Mouse (Mus musculus) brain, embryonic 18.5 days (tissue): ENCODE results near the gene Dhx34.

Experiments
- DNase-seq: peaks from one replicate; pipeline ENCODE4 v3.0.0-alpha.2; 2012; ENCODE audit warnings: low read depth, low spot score

Gene Dhx34

GRCm38 (mm10) chr7:16210862-16211365 lies 10.9 kb downstream of the Dhx34 start:
- no peak for DNase-seq

DNA sequence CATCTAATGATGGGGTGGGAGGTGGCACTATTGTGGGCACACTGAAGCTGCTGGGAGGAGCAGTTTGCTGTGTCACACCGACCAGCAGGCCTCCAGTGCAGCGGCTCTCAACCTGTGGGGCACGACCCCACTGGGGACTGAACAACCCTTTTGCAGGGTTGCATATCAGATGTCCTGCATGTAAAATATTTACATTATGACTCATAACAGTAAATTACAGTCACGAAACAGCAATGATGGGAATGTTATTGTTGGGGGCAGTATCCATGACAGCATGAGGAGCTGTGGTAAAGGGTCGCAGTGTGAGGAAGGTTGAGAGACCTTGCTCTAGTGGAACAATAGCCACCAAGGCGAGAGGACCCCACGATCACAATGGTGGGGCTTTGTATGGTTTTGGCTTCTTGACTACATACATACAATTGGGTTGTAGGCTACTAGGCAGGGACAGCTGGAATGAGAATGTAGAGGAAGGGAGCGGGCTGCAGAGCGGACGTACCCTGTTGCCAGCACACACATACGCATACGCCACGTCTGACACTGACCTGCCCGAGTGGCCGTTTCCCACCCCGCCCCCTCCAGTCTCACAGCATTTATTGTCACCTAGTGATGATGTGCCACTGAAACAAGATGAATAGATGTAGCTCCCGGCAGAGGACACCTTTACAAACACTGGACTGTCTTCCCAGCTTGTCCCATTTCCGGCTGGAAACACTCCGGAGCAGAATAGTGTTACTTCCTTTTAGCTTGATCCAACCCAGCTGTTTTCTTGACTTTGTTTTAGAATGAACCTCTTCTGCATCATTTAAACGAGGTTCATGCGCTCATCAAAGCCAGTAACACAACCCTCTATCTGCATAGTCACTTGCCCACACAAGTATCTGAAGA lies 12.8 kb downstream of the Dhx34 start:
- no peak for DNase-seq

- no peak for DNase-seq
Measured at GRCm38 (mm10) chr7:16207496-16207895, 14.3 kb downstream of the Dhx34 start.

- DNase-seq: no peak
Measured at GRCm38 (mm10) chr7:16207076-16207475, 14.8 kb downstream of the Dhx34 start.

GRCm38 (mm10) chr7:16204791-16205190 lies 17.0 kb downstream of the Dhx34 start:
- no peak for DNase-seq

- DNase-seq: no peak
Measured at GRCm38 (mm10) chr7:16203505-16203903, 18.3 kb downstream of the Dhx34 start.

GRCm38 (mm10) chr7:16202756-16203504 lies 18.9 kb downstream of the Dhx34 start:
- no peak for DNase-seq

DNA sequence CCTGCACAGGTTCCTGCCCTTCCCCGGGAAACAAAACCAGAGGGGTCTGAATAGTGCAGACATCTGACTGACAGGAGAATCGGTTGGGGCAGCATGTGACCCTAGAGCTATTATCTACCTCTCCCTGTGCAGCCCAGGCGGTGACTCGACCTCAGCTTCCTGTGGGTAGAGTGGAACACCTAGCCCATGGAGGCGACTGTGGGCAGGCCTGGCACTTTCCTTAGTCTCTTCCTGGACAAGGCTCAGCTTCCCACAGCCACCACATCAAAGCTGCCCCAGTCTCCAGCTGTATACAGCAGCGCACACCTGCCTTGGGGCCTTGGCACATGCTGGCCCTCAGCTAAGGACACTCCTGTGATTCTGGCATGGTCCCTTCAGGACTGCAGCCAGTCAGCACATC lies 20.7 kb downstream of the Dhx34 start:
- DNase-seq: no peak

- DNase-seq: no peak
Measured at GRCm38 (mm10) chr7:16198540-16198939, 23.3 kb downstream of the Dhx34 start.

DNA sequence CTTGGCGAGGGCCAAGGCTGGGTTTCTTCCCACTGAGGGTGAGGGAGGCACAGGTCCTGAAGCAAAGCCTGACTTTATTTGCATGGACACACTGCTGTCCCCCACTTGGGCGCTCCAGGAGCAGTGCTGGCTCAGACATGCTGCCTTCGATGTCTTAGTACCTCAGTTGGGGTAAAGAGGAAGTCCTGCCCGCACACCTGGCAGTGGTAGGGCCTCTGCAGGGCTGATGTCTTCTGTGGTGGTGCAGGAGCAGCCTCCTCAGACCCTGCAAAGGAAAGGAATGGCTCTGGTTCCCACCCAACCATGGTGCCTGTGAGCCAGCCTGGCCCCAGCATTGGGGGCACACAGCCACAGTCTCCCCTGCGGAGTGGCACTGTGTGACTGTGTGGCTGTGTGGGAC lies 24.7 kb downstream of the Dhx34 start:
- no peak for DNase-seq

DNA sequence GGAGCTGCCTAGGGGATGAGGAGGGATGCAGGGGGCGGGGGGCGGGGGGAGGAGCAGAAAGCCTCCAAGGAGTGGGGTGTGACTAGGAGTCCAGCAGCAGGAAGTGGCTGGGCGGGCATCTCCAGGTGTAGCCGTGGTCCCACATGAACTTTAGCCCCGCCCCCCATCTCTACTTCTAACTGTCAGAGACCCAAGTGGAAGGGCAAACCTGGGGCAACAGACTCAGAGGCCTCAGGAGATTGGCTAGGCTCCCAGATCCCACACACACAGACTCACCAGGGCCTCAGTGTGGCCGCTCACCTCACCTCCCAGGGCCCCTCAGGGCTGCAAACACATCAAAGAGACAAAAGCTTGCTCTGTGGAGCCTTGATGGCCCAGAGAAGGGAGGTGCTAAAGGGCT lies 25.2 kb downstream of the Dhx34 start:
- no peak for DNase-seq

DNA sequence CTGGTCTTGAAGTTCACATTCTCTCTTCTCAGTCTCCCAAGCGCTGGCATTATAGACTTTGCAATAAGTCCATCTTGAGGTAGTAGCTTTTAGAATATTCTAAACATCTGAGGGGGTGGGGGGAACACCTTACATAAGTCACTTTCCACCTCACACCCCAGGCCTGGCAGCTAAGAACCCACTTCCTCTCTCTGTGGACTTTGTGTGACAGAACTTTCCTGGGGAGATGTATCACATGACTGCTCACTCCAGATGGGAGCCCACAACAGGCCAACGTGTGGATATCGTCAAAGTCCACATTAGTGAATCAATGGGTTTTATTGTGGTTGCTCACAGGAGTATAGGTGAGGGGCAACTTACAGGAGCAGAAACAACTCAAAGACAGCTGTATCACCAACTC lies 28.1 kb downstream of the Dhx34 start:
- no peak for DNase-seq

DNA sequence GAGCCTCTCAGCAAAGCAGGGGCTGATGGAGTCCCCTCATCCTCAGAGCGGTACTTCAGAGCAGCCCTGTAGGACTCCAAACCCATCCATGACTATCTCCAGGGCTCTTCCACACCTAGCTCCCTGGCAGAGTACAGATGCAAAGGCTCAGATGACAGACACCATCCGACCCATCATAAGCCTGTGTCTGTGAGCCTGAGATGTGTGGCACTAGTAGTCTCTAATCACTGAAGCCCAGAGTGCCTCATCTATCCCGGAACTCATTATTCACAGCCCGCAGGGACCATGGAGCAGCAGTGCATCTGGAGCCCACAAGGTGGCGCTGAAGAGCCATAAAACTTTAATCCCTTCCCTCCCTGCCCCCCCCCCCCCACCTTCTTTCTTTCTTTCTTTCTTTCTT lies 29.5 kb downstream of the Dhx34 start:
- DNase-seq: no peak

DNA sequence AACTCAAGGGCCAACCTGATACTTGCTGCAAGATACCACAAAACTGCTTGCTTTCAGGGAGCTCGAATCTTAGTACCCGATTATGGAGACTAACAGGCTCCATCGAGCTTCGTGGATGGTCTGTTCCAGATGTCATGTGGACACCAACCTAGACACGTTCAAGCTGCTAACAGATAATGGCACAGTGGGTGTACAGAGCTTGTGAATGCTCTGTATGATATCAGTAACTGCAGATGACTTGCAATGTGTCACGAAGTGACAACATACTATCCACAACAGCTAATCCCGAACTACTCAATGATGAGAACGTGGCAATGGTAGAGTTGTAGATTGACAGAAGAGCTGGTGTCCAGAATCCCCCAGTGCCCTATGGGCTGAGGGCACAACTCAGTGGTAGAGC lies 34.3 kb downstream of the Dhx34 start:
- DNase-seq: no peak

DNA sequence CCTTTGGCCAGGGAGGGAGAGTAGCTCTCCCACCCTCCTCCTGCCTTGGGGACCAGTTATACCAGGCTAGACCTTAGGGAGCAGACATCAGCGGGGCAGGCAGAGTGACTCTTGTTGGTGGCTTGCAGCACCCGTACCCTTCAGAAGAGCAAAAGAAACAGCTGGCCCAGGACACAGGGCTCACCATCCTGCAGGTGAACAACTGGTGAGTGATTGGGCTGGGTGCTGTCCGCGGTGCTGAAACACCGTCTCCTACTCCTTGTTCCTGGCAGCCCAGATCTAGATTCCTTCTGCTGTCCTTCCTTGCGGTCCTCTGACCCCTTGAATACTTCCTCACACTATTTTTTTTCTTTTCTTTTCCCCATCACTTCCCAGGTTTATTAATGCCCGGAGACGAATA lies 38.2 kb downstream of the Dhx34 start:
- DNase-seq: no peak

- DNase-seq: no peak
Measured at GRCm38 (mm10) chr7:16178114-16178513, 43.7 kb downstream of the Dhx34 start.

- DNase-seq: no peak
Measured at GRCm38 (mm10) chr7:16175542-16175931, 46.3 kb downstream of the Dhx34 start.

DNA sequence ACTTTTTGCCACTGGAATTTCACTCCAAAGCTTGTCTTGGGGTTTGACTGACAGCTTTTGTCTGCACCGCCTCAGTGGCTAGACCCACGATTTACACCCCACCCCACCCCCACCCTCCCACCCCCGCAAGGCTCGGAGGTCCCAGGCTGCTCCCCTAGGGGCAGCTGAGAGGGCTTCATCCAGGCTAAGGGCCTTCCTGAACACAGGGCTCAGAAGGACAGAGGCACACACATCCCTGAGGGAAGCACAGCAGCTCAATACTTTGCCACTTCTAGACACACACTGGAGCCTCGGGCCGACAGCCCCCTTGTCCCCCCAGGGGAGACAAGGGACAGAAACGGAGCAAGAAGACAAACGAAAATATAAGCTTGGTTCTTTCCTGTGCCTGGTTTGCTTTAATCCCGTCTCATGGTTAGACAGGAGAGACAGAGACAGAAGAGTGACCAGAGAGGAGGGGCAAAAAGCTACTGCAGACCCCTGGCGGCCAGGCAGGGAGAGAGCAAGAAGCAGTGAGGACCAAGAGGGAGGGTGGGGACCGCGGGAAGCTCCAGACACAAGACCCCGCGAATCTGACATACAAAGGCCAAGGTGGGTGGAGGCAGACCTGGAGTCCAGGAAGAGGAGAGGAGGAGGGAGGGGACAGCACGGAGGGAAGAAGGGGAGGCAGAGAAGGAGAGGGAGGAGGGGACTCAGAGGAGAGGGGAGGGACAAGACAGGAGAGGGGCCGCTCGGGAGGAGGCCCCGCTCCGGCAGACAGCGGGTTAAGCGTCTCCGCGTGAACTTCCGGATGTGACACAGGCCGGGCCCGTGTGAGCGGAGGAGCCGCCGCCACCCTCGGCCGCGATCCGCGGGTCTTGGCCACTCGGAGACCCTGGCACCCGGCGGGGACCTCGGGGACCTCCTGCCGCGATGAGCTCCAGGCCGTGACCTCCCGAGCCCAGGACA lies 47.0 kb downstream of the Dhx34 start, which contains the start of gene Meis3:
Meis3 (plus strand) TSS at position 494 of the 945 bp plus-strand sequence.
- DNase-seq: peak; percentile 65

DNA sequence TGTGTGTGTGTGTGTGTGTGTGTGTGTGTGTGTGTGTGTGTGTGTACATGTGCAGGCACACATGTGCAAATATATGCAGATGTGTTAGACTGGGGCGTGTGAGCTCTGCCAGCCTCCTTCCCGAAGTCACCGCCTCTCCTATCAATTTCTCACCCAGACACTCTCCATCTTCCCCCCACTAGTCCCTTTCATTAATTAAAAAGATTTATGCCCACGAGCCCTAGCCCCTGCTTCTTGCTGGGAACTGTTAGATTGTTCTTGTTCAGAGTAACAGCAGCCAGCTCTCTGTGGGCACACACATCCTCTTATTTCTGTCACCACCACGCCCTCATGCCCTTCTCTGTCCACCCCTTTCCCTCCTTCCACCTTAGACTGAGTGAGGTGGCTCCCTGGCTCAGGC lies 48.7 kb downstream of the Dhx34 start:
- DNase-seq: no peak

DNA sequence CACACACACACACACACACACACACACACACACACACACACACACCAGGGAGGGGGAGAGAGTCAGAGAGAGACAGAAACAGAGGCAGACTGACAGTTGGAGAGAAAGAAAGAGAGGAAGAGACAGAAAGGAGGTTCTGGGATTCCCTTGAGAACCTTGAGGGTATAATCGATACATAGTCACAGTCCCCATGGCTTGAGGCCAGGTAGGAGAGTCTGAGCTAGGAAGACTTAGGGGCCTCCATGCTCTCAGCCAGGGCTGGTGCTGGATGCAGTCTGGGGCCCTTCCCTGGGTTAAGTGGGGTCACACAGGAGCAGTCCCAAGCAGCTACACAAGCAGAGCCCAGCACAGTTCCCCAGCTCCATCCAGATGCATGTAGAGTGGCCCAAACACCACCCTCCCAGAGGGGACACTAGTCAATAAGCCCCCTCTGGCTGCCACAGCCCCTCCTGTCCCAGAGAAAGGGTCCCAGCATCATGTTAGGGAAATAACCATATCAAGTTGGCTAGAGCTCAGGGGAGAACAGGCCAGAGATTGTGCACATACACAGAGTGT lies 49.2 kb downstream of the Dhx34 start:
- DNase-seq: no peak

GRCm38 (mm10) chr7:16172141-16172581 lies 49.7 kb downstream of the Dhx34 start:
- DNase-seq: no peak
